Mouse (Mus musculus): ENCODE measurements around the gene Gnat2.

GRCm38 (mm10) chr3:108094146-108094545 lies 1.6 kb downstream of the Gnat2 start:
- no peak for TF ChIP-seq TAL1 (conservative IDR thresholded peaks at IDR 0.05; ENCODE audit: low read depth, low read length)
- TF ChIP-seq CTCF (IDR thresholded peaks at IDR 0.05; ENCODE audit: low read depth, low read length) = no peak
- no peak for TF ChIP-seq GATA1 (IDR thresholded peaks at IDR 0.05; ENCODE audit: borderline replicate concordance, low read length)
